Mouse (Mus musculus): ENCODE results near the gene Doc2b. TPM values are rescaled to one million over a fixed set of nuclear protein-coding genes. Genes with fewer than 3 reads are reported as not detected.

Doc2b gene
- polyA plus RNA-seq, 2 experiments, result 0.01 TPM; not detected in 1

DNA sequence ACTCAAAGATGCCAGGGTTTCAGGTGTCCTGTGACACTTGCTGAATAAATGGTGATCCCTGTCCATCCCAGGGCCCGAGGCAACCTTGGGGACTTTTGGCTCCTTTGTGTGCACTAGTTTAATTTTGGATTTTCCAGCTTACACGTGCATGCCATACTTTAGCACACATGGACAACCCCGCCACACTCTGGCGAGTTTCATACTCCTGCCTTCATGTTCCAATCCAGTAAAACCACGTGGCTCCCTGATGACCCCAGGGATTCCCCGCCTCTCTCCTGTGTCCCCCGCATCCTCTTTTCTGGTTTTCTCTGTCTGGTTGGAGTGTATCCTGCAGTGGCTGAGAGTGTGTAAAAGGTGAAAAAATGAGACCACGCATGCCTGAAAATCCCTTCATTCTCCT lies 31.6 kb upstream of the Doc2b start:
- H3K4me2 ChIP-seq (ENCODE audit: low read depth), result no peak overlapping the region
- no peaks in the 10 kb centered on the region for H3K9me3 ChIP-seq (ENCODE audit: control insufficient read depth, low read length)
- no peak overlapping the region for H3K9ac ChIP-seq (replicated peaks)
- ATAC-seq (ENCODE audit: insufficient read depth) (no peak), DNase-seq (ENCODE audit: low read depth in 3 of 3, low spot score in 3 of 3) (no peak)
- H3K27ac ChIP-seq, result no peak overlapping the region
- TF ChIP-seq CTCF (IDR thresholded peaks at IDR 0.05; ENCODE audit: low read depth) (no peak), EP300 (IDR thresholded peaks at IDR 0.05; ENCODE audit: low read depth) (no peak)
- no peaks in the 10 kb centered on the region for H3K4me1 ChIP-seq (replicated peaks; ENCODE audit: control insufficient read depth in 2 of 2, insufficient read depth in 2 of 2, low read length in 1 of 2)
- no peaks in the 10 kb centered on the region for H3K36me3 ChIP-seq (replicated peaks; ENCODE audit: control insufficient read depth, insufficient read depth, low read depth)
- no peaks in the 10 kb centered on the region for H3K27me3 ChIP-seq (ENCODE audit: control insufficient read depth, insufficient read depth, low read length)
- H3K4me3 ChIP-seq (ENCODE audit: insufficient read depth in 1 of 2, low read depth in 2 of 2, low read length in 2 of 2), result no peak overlapping the region
- WGBS (ENCODE audit: insufficient replicate concordance), result 59% methylated on average over 8 of the region's 8 CpGs

DNA sequence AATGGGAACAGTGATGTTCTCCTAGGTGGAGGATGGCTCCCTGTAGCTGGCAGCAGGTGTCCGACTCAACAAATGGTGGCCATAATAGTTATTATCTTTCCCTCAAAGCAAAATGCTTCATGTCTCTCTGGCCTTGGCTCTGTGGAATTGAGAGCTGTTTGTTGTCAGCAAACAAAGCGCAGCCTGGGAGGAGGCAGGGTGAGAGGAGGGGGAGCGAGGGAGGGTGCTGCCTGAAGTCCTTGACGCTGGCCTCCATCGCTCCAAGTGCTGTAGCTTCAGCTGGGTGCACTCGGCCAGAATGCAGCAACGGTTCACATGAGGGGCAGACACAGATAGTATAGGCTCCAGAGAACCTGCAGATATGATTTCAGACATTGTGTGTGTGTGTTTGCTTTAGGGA lies 27.7 kb upstream of the Doc2b start:
- 43% methylated on average over 7 of the region's 7 CpGs for WGBS (ENCODE audit: insufficient replicate concordance)
- Histone ChIP-seq H3K27me3 (ENCODE audit: control insufficient read depth, insufficient read depth, low read length) (no peaks in the 10 kb centered on the region), H3K27ac (no peak overlapping the region), H3K4me1 (replicated peaks; ENCODE audit: control insufficient read depth in 2 of 2, insufficient read depth in 2 of 2, low read length in 1 of 2) (no peaks in the 10 kb centered on the region), H3K9ac (replicated peaks) (no peak overlapping the region), H3K4me2 (ENCODE audit: low read depth) (no peak overlapping the region), H3K36me3 (replicated peaks; ENCODE audit: control insufficient read depth, insufficient read depth, low read depth) (no peaks in the 10 kb centered on the region), H3K9me3 (ENCODE audit: control insufficient read depth, low read length) (no peaks in the 10 kb centered on the region), H3K4me3 (ENCODE audit: insufficient read depth in 1 of 2, low read depth in 2 of 2, low read length in 2 of 2) (no peak overlapping the region)
- ATAC-seq (ENCODE audit: insufficient read depth) (no peak), DNase-seq (ENCODE audit: low read depth in 3 of 3, low spot score in 3 of 3) (no peak)
- no peak for TF ChIP-seq EP300 (IDR thresholded peaks at IDR 0.05; ENCODE audit: low read depth)
- TF ChIP-seq CTCF (IDR thresholded peaks at IDR 0.05; ENCODE audit: low read depth), result no peak

DNA sequence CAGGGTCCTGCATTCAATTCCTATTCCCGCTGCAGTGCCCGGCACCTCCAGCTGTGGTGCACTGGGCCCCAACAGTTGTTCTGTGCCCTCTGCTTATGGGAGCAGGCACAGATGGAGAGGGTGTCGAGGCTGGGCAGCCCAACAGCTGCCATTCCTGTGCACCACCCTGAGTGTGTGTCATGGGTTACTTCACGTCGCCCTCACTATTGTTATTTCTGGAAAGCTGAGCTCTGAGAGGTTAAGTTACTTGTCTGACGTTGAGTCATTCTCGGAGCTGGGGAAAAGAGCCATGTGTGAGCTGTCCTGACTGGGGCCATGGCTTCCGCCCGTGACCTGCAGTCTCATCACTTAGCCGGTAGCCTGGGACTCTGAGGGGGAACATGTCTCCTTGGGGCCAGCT lies 17.2 kb upstream of the Doc2b start:
- Histone ChIP-seq H3K4me2 (ENCODE audit: low read depth) (no peak overlapping the region), H3K36me3 (replicated peaks; ENCODE audit: control insufficient read depth, insufficient read depth, low read depth) (no peaks in the 10 kb centered on the region), H3K9ac (replicated peaks) (no peak overlapping the region), H3K27me3 (ENCODE audit: control insufficient read depth, insufficient read depth, low read length) (no peaks in the 10 kb centered on the region), H3K9me3 (ENCODE audit: control insufficient read depth, low read length) (no peaks in the 10 kb centered on the region), H3K4me1 (replicated peaks; ENCODE audit: control insufficient read depth in 2 of 2, insufficient read depth in 2 of 2, low read length in 1 of 2) (no peaks in the 10 kb centered on the region; a peak in 1 of 4 replicates), H3K27ac (no peak overlapping the region), H3K4me3 (ENCODE audit: insufficient read depth in 1 of 2, low read depth in 2 of 2, low read length in 2 of 2) (no peak overlapping the region)
- DNase-seq (ENCODE audit: low read depth in 3 of 3, low spot score in 3 of 3), result no peak
- TF ChIP-seq EP300 (IDR thresholded peaks at IDR 0.05; ENCODE audit: low read depth), result no peak
- no peak for TF ChIP-seq CTCF (IDR thresholded peaks at IDR 0.05; ENCODE audit: low read depth)
- WGBS (ENCODE audit: insufficient replicate concordance), result 51% methylated on average over 10 of the region's 10 CpGs
- no peak for ATAC-seq (ENCODE audit: insufficient read depth)

DNA sequence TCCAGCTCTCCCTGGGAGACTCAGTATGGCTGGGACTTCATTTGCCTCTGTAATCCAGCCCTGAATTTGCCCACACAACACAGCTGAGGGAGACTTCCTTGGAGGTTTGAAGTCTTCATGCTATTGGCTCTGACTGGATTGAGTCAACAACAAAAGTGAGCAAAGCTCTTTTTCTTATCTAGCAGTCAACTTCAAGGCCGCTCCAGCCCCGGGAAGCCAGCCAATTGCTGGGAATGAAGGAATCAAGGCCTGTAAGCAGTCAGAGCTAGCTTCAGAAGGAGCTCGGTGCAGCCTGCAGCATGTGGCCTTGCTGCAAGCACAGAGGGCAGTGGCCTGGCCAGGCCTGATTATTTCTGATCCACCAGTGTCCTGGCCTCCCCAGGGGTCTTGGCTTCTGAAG lies 16.1 kb upstream of the Doc2b start:
- Histone ChIP-seq H3K4me3 (ENCODE audit: insufficient read depth in 1 of 2, low read depth in 2 of 2, low read length in 2 of 2) (no peak overlapping the region), H3K9me3 (ENCODE audit: control insufficient read depth, low read length) (no peaks in the 10 kb centered on the region), H3K27ac (no peak overlapping the region), H3K9ac (replicated peaks) (no peak overlapping the region), H3K36me3 (replicated peaks; ENCODE audit: control insufficient read depth, insufficient read depth, low read depth) (no peaks in the 10 kb centered on the region), H3K27me3 (ENCODE audit: control insufficient read depth, insufficient read depth, low read length) (no peaks in the 10 kb centered on the region), H3K4me2 (ENCODE audit: low read depth) (no peak overlapping the region), H3K4me1 (replicated peaks; ENCODE audit: control insufficient read depth in 2 of 2, insufficient read depth in 2 of 2, low read length in 1 of 2) (no peaks in the 10 kb centered on the region; a peak in 1 of 4 replicates)
- ATAC-seq (ENCODE audit: insufficient read depth) (no peak), DNase-seq (ENCODE audit: low read depth in 3 of 3, low spot score in 3 of 3) (peak in 1 of 3 experiments; percentile 7)
- no peak for TF ChIP-seq CTCF (IDR thresholded peaks at IDR 0.05; ENCODE audit: low read depth)
- 31% methylated on average over 3 of the region's 3 CpGs for WGBS (ENCODE audit: insufficient replicate concordance)

DNA sequence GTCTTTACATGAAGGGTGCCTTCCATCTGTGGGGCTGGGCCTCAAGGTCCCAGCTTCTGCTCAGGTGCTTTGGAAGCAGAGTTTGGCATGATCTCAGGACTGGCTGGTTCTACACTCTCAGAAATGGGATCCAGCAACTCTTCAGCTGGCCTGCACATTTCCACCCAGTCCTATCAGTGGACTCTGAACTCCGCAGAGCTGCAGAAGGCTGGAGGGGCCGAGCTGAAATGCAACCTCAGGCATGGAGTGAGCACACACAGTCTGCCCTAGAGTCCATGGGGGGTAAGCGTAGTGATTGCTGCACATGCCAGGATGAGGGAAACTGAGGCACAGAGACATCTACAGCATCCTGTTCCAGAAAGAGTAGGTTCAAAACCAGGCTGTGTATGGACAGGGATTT lies 14.7 kb upstream of the Doc2b start:
- 61% methylated on average over 3 of the region's 3 CpGs for WGBS (ENCODE audit: insufficient replicate concordance)
- no peaks in the 10 kb centered on the region for H3K36me3 ChIP-seq (replicated peaks; ENCODE audit: control insufficient read depth, insufficient read depth, low read depth)
- ATAC-seq (ENCODE audit: insufficient read depth) (no peak), DNase-seq (ENCODE audit: low read depth in 3 of 3, low spot score in 3 of 3) (no peak)
- TF ChIP-seq CTCF (IDR thresholded peaks at IDR 0.05; ENCODE audit: low read depth) (no peak), EP300 (IDR thresholded peaks at IDR 0.05; ENCODE audit: low read depth) (no peak)
- no peak overlapping the region for H3K27ac ChIP-seq
- H3K4me2 ChIP-seq (ENCODE audit: low read depth), result no peak overlapping the region
- no peaks in the 10 kb centered on the region for H3K9me3 ChIP-seq (ENCODE audit: control insufficient read depth, low read length)
- no peak overlapping the region for H3K4me3 ChIP-seq (ENCODE audit: insufficient read depth in 1 of 2, low read depth in 2 of 2, low read length in 2 of 2)
- no peaks in the 10 kb centered on the region for H3K27me3 ChIP-seq (ENCODE audit: control insufficient read depth, insufficient read depth, low read length)
- no peak overlapping the region for H3K9ac ChIP-seq (replicated peaks)
- H3K4me1 ChIP-seq (replicated peaks; ENCODE audit: control insufficient read depth in 2 of 2, insufficient read depth in 2 of 2, low read length in 1 of 2), result no peaks in the 10 kb centered on the region; a peak in 1 of 4 replicates
